Mouse (Mus musculus): ENCODE measurements around the gene Marveld2.

DNA sequence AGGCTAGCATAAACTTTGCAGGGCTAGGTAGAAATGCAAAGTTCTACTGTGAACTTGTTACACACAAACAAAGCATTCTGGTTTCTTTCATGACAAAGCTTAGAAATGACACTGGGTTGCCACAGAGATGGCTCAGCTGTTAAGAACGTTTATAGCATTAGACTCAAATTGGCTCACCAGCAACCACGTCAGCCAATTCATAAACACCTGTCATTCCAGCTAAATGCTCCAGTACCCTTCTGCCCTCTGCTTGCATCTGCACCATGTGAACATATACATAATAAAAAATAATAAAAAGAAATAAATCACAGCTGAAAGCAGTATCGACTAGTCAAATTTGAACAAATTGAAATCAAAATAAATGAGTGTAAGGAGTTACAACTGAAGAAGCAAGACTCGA, 5.5 kb upstream of the Marveld2 start:
- TF ChIP-seq CTCF (conservative IDR thresholded peaks at IDR 0.05; ENCODE audit: insufficient read depth, insufficient read length, low read depth, low read length) (no peak), POLR2A (IDR thresholded peaks at IDR 0.05; ENCODE audit: low read depth, low read length) (no peak)
